Mouse (Mus musculus): Measurements from ENCODE around the gene Sdc4.

The Sdc4 gene

DNA sequence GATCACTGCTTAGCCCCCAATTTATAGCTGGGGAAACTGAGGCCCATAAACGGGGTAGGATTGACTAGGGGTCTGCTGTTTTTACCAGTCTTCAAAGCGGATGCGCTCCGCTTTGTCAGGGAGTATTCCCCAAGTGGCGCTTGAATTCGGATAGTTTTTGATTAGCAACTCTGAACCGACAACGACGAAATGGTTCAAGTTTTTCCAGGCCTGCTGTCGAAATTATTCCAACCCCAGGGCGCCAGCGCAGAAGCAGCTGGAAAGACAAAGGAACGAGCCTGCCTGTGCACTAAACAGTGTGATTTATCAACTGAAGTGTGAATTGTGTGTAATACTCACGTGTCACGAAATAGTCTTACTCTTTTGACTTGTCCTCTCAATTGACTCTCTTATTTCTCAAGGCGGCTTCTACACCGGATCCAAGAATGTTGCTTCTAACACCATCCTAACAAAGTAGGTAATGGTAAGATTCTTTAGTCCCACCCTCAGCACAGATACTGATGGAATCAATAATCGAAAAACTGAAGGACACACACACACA is at the start of gene Sdc4:
TSS of gene Sdc4 (minus strand) at position 428 of the 541 bp plus-strand sequence.
- DNase-seq: no peak

DNA sequence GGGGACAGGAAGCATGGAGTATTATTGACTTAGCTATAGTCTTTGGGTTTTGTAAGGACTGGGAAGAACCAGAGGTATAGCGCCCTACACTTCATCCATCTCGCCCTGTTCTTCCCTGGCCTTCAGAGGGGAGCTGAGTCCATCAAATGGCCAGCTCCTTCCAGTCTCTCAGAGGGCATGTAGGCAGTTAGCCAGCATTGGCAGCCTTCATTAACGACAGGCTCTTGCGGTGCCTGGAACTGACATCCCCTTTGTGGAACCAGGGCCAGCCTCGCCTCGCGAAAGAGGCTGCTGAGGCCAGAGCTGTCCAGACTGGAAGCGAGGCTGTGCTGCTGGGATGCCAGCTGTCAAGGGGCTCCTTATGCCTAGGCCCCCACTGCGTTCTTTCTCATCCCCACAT is 44.1 kb upstream of the Sdc4 start:
- DNase-seq: peak; percentile 78

DNA sequence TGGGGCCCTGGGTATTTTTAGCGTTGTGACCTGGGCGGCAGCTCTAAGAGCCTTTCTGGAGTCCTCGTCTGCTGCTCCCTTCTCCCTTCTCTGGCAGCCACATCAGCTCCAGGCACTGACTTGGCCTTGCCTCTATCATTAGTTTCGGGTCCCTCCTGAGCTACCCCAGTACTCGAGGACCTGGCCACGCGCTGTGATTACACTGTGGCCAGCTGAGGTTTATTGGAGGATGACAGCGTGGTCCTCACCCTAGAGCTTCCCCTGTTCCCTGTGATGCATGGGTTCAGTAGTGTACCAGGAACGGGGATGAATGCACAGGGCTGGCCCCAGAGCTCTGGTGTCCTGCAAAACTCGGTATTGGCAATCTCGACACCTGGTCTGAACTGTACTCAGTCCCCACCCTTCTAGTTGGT is 43.4 kb upstream of the Sdc4 start:
- no peak for DNase-seq

DNA sequence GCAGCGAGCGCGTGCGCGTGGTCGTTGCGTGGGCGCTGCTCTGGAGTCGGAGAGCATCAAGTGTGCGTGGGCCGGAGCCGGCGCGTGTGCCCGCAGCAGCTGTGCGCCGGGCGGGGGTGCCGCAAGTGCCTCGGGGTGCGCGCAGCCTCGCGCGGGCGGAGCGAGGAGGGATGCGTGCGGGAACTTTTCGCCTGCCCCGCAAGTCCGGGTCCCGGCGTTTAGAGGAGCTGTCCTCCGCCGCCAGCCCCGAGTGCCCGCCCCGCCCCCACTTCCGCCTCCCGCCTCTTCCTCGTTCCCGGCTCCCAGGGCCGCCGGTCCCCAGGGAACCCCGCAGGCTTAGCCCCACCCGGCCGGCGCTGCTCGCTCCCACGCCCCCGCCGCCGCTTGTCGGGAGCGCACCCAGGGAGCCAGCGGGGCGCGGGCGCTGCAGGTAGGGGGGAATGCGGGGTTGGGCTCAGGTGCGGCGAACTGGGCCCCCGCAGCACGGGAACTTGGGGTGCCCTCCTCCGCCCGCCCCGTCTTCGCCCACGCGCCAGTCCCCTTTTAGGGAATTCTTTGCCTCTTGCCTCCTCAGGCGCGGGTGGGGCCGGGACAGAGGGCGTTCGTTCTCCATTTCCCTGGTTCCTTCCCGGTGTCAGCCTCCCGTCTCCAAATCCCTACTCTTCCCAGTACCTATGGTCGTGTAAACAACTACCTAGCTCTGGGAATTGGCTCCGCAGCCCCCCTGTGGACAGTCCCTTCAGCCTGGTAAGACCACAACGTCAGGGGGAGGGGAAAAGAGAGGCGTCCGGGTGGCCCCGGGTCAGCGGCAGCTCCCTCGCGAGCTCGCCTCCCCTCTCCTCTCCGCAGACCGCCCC is 42.8 kb upstream of the Sdc4 start:
- peak; percentile 71 for DNase-seq

DNA sequence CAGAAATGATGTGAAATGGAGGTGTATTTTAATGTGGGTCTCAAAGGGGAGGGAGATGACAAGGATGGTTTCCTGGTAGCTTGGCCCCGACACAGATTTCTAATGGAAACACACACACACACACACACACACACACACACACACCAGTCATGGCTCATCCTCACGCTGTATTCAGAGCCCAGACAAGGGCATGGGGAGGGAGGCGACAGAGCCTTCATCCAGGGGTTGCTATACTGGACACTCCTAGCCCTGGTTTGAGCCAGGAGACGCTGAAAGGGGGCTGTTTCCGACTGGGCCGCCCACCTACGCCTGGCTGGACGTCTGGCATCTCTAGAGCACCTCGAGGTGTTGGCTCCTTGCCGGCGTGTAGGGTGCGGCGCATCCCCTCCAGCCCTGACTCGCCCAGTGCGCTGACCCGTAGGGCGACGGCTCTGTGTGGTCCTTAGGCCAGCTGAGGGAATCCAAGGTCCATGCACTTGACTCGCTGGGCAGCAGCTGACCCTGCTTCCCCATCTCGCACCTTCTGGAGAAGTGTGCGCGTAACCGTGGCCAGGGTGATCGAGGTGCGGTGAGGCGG is 42.1 kb upstream of the Sdc4 start, which contains the start of gene Dbndd2:
TSS of gene Dbndd2 (plus strand) at position 426 of the 577 bp plus-strand sequence.
- DNase-seq: peak; percentile 80

DNA sequence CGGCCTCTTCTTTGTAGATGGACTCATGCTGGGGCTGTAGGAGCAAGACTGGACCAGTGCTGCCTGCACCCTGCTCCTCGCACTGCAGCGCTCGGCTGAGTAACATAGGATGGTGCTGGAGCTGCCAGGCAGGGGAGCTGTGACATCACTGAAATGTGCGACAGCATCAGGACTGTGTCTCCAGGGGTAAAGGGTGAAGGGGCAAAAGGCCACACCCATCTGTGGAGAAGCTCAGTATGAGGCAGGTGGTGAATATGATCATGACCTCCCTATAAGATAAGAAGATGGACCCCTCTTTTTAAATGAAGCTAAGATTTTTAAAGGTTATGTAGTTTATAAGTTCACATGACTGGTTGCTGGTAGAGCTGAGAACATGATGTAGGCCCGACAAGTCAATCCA is 29.9 kb upstream of the Sdc4 start, which contains the start of gene Trp53tg5:
TSS of gene Trp53tg5 (minus strand) at position 101 of the 400 bp plus-strand sequence.
- DNase-seq: no peak

DNA sequence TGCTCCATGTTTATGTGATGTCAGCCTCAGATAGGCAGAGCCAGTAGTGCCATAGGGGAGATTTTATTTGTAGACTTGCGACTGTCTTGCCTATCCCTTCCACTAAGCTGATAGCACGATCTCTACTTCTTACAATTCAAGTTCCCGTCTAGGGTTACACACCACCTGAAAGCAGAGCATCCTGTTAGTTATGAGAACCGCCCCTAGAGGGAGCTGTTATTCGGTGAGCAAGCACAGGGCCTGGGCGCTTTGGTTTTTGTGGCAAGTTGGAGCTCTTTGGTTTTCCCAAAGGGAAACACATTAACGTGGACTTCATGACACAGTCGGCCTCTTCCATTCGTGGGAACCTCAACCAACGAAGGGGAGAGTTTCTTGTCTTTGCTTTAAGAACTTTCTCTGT is 26.6 kb upstream of the Sdc4 start:
- peak; percentile 64 for DNase-seq

DNA sequence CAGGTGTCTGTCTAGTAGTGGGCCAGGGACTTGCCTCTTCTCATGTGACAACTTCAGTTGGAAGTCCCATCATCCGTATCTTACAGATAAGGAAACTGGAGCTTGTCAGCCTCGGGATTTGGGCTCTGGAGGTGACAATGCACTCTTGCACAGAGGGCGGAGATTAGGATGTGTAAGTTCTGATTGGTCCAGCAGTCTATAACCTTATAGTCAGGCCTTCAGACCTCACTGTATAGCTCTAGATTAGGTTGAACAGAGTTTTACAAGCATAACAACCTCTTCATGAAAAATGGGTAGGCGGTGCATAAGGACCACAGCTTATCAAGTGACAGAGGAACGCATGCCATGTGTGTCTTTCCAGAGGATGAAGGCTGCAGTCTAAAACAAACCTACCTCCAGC is 23.1 kb upstream of the Sdc4 start:
- DNase-seq: no peak

DNA sequence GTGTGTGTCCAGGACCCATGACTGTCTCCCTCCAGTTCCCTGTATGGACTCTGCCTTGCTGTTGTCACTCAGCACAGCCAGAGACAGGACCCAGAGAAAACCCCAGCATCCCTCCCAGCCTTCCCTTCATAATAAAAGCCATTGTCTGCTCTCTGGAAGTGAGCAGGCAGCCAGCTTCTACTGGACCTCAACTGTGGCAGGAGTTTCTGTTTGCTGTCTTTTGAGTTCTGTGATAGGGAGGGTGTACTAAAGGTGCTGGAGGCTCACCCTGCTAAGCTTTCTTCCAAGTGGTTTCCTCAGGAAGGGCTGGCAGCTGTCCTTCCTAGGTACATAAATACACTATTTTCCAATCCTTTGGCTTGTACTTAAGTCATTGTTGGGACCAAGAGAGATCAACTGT is 21.5 kb upstream of the Sdc4 start:
- no peak for DNase-seq

DNA sequence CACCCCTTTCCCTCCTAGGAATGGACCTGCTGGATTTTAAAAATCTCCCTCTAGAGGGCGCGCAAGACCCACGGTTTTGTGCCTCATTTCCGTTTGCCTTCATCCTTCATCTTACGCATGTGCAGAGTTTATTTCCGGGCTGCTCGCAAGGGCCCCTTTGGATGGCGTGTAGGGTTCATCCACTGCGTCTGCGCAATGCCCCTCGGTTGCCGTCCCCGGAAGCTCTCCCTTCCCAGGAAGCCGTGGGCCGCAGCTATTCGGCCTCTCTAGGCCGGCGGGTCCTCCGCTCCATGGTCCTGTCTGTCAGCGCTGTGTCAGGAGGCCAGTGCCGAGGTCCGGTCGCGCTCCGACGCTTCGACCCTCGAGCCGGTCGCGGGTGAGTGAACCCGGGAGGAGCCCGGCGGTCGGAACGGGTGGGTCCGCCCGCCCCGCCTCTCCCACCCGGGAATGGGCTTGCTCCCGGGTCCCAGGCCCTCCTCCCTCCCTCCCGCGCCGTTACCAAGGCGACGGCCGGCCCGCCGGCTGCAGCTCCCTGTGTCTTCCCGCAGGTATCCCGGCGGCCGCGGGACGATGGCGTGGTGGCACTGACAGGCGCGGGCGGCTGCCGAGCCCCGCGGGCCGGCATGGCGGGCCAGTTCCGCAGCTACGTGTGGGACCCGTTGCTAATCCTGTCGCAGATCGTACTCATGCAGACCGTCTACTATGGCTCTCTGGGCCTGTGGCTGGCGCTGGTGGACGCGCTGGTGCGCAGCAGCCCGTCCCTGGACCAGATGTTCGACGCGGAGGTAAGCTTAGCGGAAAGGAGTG is 17.3 kb upstream of the Sdc4 start, which contains the start of gene Gm20458:
TSS of gene Gm20458 (plus strand) at position 223 of the 807 bp plus-strand sequence.
- DNase-seq: peak; percentile 98

DNA sequence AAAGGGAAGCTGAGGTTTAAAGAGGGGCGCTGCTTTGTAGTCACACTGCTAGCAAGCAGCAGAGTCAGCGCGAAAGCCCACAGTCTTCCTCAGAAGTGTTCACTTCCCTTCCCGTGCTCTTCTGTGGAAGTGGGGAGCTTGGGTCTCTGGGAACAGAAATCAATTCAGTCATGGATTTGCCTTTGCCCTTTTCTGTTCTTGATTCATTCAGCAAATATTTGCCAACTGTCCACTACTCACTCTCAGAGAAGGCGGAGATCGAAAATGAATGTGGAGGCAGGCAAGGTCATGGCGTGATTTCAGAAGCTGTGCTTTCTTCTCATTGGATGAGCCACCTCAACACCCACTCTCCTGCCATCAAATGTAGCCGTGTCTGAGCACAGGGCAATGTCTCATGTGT is 14.8 kb upstream of the Sdc4 start:
- DNase-seq: no peak

DNA sequence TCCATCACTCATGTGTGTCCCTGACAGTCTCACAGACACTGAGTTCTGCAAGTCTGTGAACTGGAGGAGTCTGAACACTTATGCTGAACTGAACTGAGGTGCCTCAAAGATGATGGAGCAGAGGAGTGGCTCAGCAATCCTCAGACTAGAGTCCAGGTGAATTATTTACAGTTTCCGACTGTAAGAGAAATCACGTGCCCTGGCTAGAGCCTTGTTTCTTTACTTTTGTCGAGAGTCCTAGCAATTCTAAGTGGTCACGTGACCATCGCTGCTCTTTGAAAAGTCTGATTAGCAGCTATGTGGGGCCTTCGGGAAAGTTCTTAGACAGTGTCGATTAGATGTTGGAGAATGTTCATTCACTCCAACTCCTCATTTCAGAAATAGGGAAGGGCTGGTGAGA is 14.3 kb upstream of the Sdc4 start:
- no peak for DNase-seq

DNA sequence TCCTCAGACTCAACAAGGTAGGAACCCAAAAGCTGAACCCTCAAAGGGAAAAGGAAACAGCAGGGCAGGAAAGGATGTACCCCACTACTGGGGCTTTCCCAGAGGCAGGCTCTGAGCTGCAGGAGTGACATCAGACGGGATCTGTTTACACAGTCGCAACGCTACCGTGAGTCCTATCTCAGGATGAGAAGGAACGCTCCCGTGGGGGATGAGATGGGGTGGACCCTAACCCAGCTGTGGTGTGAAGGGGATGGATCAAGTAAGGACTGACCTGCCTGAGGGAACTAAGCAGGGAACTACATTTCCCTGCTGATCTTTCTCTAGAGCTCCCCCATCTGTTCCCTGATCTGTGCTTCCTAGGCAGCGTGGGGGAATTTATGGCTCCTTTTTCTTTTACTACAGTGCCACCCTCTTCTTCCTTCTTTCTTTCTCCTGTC is 13.2 kb upstream of the Sdc4 start, which contains the start of gene Sys1:
TSS of gene Sys1 (plus strand) at position 101 of the 437 bp plus-strand sequence.
- DNase-seq: no peak

DNA sequence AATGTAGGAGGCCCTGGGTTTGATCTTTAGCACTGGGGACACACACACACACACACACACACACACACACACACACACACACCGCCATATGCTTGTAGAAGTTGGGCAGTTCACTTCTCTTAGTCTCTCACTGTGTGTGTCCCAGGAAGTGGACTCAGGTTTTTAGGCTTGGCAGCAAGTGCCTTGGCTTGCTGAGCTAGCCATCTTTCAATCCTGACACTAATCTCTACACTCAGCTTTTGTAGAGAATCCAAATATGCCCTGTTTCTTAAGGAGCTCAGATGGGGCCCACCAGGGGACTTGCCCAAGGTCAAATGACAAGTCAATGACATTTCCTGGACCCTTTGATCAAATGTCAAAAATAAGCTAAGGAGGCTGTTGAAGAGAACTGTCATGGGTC is 12.7 kb upstream of the Sdc4 start:
- DNase-seq: no peak

DNA sequence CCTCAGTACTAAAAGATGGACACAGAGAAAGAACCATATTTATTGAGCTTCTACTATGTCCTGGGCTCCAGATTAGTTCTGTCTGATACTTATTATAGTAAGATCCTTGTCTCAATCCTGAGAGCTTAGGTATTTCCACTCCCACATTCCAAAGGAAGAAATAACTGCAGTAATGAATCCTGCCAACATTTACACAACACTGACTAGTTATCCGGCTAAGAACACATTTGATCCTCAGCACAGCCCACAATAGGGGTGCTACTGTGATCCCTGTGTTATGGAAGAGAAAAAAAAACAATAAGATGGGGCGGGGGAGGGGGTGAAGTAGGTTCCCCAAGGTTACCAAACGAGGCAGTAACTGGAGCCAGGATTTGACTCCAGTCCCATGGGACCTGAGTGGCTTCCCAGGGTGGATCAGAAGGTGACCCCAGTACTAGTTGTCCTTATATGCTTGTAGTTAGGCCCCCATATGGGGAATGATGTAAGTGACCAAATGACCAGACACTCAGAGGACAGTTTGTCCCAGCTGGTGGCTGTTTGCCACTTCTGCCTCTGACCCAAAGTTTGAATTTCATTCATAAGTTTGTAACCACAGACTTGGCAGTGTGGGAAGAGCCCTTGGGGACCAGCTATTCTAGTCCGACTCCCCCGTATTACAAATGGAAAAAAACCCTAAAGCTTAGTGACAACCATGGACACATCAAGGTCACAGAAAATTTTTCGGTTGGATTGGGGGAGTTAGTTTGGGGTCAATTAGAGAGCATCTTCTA is 11.9 kb upstream of the Sdc4 start:
- DNase-seq: no peak

DNA sequence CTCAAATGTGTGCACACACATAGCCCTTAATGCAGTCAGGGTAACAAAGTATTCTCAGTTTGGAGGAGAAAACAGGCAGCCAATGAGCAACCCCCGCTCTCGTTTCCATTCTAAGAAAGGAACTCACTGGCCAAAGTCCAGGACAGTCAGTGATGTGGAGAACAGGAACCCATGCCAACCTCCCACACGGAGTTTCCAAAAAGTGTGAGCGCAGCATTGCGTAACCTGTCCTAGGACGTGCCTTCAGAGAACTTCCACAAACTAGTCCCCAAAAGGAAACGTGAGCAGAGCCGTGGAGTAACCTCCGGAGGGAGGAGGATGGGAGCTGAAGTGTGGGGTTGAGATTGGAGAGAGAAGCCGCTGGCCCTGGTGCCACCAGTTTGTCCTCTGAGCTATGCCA is 11.2 kb upstream of the Sdc4 start:
- no peak for DNase-seq

DNA sequence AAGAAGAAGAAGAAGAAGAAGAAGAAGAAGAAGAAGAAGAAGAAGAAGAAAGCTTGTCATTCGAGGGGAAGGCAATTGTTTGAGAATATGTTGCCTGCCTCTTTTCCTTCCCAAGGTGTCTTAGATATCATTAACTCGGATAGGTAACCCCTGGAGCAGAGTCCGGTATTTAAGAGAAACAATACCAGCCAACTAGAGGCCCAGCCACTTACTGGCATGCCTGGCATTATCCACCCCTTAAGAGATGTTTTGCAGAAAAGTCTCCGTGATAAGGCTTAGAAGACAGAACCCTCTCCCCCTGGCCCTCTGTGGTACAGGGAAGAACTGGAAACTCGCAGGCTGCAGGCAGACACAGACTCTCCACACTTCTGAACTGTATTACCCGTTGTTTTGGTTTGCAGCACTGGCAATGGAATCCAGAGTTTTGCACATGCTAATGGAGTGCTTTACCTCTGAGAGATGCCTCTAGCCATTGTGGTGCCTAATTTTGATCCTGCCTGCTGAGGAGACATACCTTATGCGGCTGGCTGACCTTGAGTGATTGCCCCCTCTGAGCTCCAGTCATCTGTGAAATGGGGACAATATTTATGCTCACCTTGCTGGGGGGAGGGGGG is 10.3 kb upstream of the Sdc4 start:
- DNase-seq: no peak

DNA sequence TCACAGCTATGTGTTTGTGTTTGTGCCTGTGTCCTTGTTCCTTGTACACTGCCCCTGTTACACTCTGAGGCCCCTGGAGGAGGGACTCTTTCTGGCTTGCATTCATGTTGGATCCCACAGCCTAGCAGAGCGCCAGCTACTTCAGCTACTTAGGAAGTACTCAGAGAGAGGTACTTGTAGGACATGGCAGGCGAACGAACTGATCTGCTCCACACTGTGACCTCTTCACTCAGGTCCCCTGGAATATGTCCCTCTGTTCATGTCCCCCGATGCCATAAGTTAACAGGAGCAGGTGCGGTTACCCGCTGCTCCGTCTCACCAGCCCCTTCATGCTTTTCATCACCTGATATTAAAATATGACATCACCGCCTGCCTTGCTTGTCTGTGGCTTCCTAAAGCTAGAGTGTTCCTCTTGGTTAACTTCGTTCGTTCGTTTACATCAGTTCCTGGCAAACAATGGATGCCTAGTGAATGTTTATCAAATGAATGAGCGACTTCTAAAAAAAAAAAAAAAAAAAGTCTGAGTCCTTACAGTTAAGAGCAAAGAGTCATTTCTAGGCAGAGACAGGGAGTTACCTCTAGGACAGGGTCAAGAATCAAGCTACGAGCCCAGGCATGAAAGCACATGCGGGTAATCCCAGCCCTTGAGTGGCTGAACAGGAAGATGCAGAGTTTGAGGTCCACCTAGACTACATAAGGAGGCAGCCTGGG is 9.5 kb upstream of the Sdc4 start:
- no peak for DNase-seq

DNA sequence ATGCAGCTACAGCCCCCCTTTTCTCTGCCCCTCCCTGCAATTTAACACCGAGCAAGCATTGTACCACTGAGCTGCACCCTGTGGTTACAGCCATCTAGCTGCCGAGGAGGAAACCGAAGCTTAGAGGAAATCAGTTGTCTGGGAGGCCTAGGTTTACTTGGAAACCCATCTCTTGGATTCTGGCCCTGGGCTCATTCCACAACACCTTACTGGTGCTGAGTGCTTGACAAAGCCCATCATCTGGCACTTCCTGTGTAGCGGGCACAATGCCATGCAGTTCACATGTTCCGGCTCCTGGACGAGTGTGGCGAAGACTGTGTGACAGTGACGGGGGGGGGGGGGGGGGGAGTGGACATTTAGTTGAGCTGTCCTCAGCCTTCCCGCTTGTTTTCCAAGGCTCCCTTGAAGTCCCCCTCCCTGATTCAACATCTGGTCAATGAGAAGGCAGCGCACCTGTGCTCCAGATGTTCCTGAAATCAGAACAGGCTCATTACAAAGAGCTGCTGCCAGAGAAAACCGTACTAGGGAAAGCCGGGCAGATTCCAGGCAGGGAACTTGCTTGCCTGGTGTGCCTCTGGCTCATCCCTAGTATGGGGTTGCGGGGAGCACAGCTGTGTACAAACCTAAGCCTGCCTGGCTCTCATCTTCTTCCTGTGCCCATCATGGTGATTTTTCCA is 8.5 kb upstream of the Sdc4 start:
- no peak for DNase-seq

DNA sequence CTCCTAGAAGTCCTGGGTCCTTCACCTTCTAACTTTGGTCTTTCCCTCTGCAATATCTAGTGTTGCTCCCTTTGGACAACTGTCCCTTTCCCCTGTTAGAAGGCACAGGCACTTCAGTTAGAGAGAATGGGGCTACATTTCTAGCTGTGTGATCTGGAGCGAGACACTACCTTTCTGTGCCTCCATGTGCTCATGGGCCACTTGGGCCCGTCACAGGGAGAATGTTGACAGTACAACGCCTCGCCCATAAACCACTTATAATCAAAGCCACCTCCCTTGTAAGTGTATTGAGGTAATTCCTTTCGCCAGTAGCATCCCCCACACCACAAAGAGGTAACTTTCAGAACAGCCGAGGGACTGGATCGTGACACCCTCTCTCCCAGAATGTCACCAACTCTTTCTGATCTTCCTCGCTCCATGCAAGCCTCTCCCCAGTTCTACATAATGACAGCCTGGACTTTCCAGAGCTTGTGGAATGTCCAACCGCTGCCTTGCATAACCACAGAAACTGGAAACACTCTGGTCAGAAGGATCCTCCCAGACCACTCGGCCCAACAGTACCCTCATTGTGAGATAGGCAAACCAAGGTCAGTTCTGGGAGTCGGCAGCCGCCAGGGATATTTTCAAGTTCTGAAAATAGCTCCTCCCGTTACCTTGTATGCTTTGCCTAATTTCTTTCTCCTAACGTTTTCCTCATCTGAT is 5.8 kb upstream of the Sdc4 start:
- DNase-seq: no peak
